Mouse (Mus musculus) ovary, postnatal 36 days (tissue): ENCODE measurements around the gene Ssh2.
A peak's percentile ranks its signal among the peaks of the same experiment; 100 is the strongest.

Experiments used
- DNase-seq: peaks from one replicate; pipeline ENCODE4 v3.0.0; 2022; ENCODE audit warnings: low spot score, mixed read lengths

Ssh2 gene

DNA sequence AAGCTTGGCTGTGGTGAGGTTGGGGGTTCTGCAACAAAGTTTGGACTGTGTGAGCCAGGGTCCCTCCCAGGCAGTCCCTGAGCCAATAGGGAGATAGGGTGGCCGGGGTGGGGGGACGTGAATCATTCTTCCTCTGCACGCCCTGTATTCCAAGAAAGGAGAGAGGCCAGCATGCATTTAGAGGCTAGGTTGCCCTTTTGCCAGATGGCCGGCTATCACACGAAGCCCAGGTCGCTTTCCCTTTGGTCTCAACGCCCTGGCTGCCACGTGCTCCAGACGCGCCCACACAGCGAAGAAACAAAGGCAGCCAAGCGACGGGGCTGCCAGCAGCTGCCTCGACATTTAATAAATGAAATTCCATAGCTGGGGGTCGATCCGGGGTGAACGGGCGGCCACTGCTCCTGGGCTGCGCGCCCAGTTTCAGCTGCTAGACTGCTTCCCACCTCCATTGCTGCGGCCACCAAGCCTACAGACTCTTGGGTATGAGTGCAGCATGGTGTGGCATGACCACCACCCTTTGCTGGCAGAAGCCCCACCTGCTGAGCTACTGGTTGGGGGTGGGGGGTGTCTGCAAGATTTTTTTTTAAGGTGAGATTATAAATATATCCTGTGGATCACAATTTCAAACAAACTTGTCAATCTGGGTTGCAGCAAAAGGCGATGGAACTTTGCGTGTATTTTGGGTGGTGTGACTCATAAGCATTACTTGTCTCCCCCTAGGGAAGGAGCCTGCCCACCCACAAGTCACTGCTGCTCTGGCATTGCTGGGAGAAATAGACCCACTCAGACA, 275.6 kb downstream of the Ssh2 start:
- peak; percentile 61 for DNase-seq

DNA sequence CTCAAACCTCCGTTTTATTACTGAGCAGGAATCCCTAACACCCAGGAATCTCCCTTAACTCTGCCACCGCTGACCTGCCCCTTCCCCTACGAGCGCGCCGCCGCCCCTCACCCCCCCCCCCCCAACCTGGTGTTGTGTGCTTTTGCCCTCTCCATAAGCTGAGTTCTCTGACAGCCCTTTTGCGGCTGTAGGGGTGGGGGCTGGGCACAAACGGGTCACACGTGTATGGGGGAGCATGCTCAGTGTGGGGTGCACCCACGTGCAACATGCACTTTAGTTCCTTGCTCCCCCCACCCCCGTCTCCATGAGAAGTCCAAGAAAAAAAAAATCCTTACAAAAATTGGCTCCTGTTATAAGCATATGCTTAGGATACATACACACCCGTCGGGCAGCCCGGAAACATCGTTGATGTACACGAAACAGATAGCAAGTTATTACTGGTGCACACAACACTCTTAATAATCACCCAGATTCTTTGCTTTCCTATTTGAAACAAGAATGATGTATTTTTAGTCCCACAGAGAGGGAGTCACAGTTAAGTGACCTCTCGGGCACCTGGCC, 276.3 kb downstream of the Ssh2 start:
- peak; percentile 16 for DNase-seq

- DNase-seq, result peak; percentile 95
Observed at GRCm38 (mm10) chr11:77492911-77493332, 276.8 kb downstream of the Ssh2 start.

DNA sequence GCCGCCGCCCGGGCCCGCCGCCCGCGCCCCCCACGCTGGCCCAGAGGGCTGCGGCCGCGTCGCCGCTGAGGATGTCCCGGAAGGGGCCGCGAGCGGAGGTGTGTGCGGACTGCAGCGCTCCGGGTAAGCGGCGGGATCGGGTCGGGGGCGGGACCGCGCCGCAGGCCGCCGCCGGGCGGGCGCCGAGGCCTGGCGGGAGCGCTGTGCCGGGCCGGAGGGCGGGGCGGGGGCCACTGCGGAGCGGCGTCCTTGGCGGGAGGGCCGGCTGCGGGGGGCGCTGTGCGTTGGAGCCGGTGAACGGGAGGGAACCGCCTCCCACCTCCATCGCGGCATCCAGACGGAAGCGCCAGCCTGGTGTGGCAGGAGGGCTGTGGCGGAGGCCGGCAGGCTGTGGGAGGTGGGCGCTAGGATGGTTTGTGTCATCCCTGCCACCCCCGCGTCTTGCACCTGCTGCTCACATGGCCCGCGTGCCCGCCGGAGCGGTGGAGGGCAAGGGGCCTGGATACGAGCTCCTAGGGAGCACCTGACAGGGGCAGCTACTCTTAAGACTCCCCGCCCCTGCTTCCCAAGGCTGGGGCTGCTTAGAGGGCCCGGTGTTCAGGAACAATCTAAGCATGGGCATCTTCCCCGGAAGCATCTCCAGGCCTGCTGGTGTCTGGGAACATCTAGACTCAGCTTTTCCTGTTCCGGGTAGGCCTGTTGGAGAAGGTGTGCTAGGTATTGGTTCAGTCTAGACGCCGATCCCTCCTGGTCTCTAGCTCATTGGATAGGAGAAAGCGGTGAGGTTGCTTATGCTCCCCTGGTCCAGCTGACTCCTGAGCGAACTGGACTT, 277.6 kb downstream of the Ssh2 start, which contains the start of gene Git1:
Git1 (plus strand) TSS at position 51 of the 832 bp plus-strand sequence.
- peak; percentile 73 for DNase-seq

DNA sequence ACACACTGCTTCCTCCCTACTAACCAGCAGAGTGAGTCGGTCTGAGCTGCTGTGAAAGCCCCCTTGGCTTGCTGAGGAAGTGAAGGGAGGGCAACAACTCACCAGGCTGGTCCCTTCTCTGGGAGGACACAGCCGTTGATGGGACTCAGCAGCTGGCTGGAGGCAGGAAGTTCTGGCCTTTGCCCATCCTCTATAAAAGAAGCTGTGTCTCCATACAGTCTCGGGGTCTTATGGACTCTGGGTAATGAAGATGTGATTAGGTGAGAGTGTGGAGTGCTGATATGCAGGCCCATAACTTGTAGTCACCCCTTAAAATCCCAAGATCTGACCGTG, 278.2 kb downstream of the Ssh2 start:
- no peak for DNase-seq

GRCm38 (mm10) chr11:77494782-77495181, 278.7 kb downstream of the Ssh2 start:
- no peak for DNase-seq

DNA sequence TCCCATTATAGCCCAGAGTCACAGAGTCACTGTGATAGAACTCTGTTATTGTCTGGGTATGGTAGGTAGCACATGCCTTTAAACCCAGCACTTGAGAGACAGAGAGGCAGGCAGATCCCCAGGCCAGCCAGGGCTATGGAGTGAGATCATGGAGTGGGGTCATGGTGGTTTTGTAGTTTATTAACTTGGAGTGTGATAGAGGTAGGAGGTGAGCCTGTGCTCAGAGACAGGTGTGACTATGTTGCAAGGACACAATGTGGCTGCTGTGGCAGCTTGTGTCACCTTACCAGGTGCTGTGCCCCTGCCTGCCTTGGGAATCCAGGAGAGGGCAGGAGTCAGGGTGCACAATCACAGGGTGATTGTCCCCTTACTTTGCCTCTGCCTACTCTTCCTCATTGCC, 279.4 kb downstream of the Ssh2 start:
- DNase-seq, result no peak

DNA sequence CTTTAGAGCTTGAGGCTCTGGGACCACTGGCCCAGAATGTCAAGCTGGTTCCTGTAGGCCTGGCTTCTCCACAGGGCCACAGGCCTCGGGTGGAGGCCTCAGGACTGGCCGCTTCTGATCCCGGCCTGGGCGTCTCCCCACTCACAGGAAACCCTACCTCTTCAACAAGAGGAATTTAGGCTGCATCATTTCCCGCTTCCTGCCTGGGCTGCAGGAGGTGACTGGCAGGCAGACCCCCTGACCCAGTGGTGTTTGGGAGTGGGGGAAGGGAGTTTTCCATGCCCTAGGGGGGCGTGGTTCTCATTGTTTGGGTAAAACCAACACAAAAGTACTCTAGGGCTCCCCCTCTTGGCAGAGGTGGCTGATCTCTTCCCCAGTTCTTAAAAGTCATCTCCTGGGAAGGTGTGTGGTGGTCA, 281.3 kb downstream of the Ssh2 start:
- DNase-seq, result no peak

DNA sequence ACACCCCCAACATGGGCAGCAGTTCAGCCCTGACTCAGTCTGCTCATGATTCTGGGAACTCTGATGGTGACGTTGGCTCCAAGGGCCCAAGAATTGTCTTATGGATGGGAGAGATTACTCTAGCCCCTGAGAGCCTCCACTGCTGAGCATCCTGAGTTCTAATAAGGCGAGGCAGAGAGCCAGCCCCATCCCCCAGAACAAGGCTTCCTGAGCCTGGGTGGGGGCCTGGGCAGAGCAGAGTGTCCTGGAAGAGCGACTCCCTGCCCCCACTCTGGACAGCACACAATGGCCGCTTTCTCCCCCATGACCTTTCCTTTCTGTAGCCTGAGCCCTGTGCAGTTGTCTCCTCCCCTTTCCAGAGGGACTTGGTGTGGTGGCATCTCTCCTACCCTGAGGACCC, 281.8 kb downstream of the Ssh2 start:
- DNase-seq, result no peak

- no peak for DNase-seq
Observed at GRCm38 (mm10) chr11:77498261-77499139, 282.4 kb downstream of the Ssh2 start.

- DNase-seq, result no peak
Observed at GRCm38 (mm10) chr11:77499354-77499753, 283.3 kb downstream of the Ssh2 start.

DNA sequence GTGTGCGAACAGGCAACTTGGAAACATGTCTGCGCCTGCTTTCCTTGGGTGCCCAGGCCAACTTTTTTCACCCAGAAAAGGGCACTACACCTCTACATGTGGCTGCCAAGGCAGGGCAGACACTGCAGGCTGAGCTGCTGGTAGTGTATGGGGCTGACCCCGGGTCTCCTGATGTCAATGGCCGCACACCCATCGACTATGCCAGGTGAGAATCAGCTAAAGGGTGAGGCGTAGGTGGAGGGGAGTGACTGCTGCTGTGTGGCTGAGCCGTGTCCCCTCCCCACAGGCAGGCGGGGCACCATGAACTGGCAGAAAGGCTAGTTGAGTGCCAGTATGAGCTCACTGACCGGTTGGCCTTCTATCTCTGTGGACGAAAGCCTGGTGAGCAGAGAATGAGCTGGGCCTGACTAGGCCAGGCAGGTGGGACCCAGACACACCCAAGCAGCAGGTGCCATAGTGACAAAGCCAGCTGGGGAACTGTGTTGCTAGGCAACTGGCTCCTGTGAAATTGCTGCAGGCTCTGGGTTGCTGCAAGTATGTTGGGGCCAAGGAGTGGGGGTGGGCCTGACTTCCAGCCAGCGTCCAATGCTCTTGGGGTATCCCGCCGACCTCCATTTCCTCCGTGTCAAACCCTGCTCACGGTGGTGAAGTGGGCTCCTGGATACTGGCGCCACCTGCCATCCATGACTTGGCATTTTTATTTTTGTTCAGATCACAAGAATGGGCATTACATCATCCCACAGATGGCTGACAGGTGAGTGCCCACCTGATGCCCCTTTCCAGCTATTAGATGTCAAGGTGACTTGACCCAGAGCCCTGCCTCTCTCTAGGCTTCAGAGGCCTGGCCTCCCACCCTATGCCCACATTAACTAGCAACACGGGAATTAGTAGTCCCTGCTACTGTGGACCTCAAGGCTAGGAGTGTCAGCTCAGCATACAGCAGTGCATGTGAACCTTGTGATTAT, 284.6 kb downstream of the Ssh2 start:
- DNase-seq, result no peak

DNA sequence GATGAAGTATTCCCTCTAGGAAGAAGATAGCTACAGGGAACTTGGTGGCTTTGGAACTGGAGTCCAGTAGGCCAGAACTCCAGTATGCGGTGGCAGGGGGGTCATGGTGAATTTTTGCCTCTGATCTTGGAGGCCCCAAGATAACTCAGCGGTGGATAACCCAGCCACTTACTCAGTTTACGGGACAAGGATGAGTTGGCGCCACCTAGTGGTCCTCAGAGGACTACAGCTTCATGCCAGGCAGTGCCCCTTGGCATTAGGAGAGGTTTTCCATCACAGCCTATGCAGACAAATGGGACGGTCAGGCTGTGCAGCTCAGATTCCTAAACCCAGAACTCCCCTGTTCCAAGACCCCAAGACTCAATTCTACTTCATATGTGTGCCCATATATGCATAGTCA, 285.3 kb downstream of the Ssh2 start:
- DNase-seq, result peak; percentile 67

DNA sequence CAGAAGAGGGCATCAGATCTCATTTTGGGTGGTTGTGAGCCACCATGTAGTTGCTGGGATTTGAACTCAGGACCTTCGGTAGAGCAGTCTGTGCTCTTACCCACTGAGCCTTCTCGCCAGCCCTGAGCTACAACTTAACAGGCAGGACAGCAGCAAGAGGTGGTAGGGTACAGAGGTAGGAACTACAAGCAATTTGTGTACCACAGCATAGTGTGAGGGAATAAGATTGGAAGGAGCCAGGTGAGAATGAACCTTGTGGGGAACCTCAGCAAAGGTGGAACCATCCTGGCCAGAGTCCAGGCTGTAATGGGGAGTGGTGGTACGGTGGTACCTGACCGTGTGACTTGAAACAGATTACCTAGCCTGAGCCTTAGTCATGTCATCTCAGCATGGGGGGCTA, 285.9 kb downstream of the Ssh2 start:
- DNase-seq, result no peak

GRCm38 (mm10) chr11:77502481-77502880, 286.4 kb downstream of the Ssh2 start:
- no peak for DNase-seq

DNA sequence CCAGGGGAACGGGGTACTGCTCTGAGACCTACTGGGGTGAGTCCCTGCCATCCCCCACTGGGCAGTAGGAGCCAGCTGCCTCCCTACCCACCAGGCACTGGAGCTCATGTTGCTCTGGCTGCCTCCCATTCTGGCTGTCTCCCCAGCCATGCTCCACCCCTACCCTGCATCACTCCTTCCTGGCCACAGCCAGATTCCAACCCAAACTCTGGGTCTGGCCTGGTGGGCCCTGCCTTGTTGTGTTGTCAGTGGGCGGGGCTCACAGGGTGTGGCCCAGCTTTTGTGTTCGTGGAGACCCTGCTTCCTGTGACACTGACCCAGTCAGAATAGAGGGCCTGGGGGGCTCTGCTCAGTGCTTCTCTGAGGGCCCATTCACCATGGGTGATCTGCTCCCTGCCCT, 287.4 kb downstream of the Ssh2 start:
- peak; percentile 26 for DNase-seq

- DNase-seq, result no peak
Observed at GRCm38 (mm10) chr11:77504377-77504776, 288.3 kb downstream of the Ssh2 start.

DNA sequence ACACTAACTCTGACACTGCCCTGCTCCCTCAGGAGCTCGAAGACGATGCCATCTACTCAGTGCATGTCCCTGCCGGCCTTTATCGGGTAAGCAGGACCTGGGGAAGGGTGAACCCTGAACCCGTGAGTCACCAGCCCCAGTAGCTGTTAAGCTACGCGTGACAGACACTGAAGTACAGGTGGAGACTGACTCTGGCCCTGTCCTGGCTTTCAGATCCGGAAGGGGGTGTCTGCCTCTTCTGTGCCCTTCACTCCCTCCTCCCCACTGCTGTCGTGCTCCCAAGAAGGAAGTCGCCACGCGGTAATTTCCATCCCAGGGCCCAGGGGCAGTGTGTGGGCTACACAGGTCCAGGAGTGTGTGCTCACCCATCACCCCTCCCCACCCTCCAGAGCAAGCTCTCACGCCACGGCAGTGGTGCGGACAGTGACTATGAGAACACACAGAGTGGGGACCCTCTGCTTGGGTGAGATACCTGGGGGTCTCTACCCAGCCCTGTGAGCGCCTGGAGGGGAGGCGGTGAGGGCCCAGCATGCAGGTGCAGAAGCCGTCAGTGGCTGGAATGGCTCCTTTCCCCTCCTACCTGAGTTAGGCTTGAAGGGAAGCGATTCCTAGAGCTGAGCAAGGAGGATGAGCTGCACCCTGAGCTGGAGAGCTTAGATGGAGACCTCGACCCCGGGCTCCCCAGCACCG, 289.3 kb downstream of the Ssh2 start:
- DNase-seq, result no peak

GRCm38 (mm10) chr11:77506273-77506672, 290.2 kb downstream of the Ssh2 start:
- peak; percentile 9 for DNase-seq

- DNase-seq, result peak; percentile 4
Observed at GRCm38 (mm10) chr11:77506941-77507340, 290.9 kb downstream of the Ssh2 start.
